Mouse (Mus musculus) midbrain, postnatal 0 days (tissue): ENCODE measurements around the gene Myo7a. TPM values are rescaled to one million over a fixed set of nuclear protein-coding genes. Genes with fewer than 3 reads are reported as not detected.
A peak's percentile ranks its signal among the peaks of the same experiment; 100 is the strongest.

Source experiments
- ATAC-seq: fragments of 200-750 bp; cut with Nextera tagmentation; 2 replicates; pipeline ENCODE4 v1.8.0; 2017; ENCODE audit warnings: moderate number of reproducible peaks, mild to moderate bottlenecking, moderate TSS enrichment, moderate library complexity; ENCODE audit not compliant: low FRiP score
- DNase-seq: peaks from one replicate; pipeline ENCODE4 v3.0.0-alpha.2; 2015; ENCODE audit warnings: low spot score
- H3K27ac ChIP-seq: fragments of 300-500 bp; sonication (generic); 2 replicates; pipeline ENCODE4 v1.5.1; 2014; ENCODE audit warnings: low read depth, mild to moderate bottlenecking, low read length, mixed read lengths
- H3K27me3 ChIP-seq: fragments of 300-500 bp; sonication (generic); 2 replicates; pipeline ENCODE4 v1.6.1; 2014; ENCODE audit warnings: low read length, control low read depth, mixed read lengths; ENCODE audit not compliant: insufficient read depth
- H3K36me3 ChIP-seq: fragments of 300-500 bp; sonication (generic); 2 replicates; pipeline ENCODE4 v1.6.1; 2014; ENCODE audit warnings: low read length, control low read depth, mixed read lengths; ENCODE audit not compliant: insufficient read depth
- H3K4me1 ChIP-seq: fragments of 300-500 bp; sonication (generic); 2 replicates; pipeline ENCODE4 v1.6.1; 2014; ENCODE audit warnings: mild to moderate bottlenecking, control low read depth, antibody characterized with exemption, low read length, mixed read lengths; ENCODE audit not compliant: insufficient read depth
- H3K4me2 ChIP-seq: fragments of 300-500 bp; sonication (generic); 2 replicates; pipeline ENCODE4 v1.6.1; 2014; ENCODE audit warnings: low read depth, mild to moderate bottlenecking, low read length, mixed read lengths; ENCODE audit not compliant: poor library complexity, severe bottlenecking
- H3K4me3 ChIP-seq: fragments of 300-500 bp; sonication (generic); 2 replicates; pipeline ENCODE4 v1.5.1; 2014; ENCODE audit warnings: low read depth, mild to moderate bottlenecking, low read length, moderate library complexity
- H3K9ac ChIP-seq: fragments of 300-500 bp; sonication (generic); replicated peaks from 2 replicates; pipeline ENCODE4 v1.6.1; 2014; ENCODE audit warnings: mild to moderate bottlenecking, low read length, moderate library complexity, mixed read lengths; ENCODE audit not compliant: poor library complexity, severe bottlenecking
- H3K9me3 ChIP-seq: fragments of 300-500 bp; sonication (generic); 2 replicates; pipeline ENCODE4 v1.6.1; 2016; ENCODE audit warnings: low read length, control low read depth
- CTCF ChIP-seq: IDR thresholded peaks from 2 replicates; pipeline ENCODE4 v1.5.1; 2016; ENCODE audit warnings: antibody characterized with exemption, mild to moderate bottlenecking
- WGBS: fragments of 180-500 bp; shearing (Covaris S2); extraction: QIAGEN DNeasy Blood & Tissue Kit; methylation state at CpG from one replicate; pipeline ENCODE4 v1.1.7; 2014; 5-methylcytosine and 5-hydroxymethylcytosine counted together
- polyA plus RNA-seq: library from polyadenylated mRNA; unstranded; fragments of >200 nt; fragmentation: Nextera tagmentation; extraction: Ambion mirVana; gene quantifications from 2 replicates; pipeline ENCODE4 v1.2.1, GENCODE M21; 2015
- total RNA-seq: library from RNA; depleted of rRNA; stranded (reverse); fragments of >200 nt; gene quantifications from 2 replicates; pipeline ENCODE4 v1.2.3, GENCODE M21; 2014

The Myo7a gene
- total and polyA plus RNA-seq, 2 experiments from 2014 or later, result 14.6 to 74.3 TPM

DNA sequence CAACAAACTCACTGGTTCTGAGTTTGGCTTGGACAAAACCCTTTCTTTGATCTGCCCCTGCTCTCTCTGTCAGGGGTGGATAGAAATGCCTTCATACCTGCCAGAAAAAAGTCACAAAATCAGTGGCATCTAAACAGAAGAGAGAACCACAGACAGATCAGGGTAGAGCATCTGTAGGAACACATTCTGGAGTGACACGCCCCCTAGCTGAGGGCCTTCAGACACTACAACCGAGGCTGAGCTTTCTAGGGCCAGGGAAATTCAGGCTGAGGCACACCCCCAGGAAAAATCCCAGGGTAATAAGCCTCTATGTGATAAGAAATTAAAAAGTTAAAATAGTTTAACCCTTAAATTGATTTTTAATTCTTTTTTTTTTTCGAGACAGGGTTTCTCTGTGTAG, 34.0 kb upstream of the Myo7a start:
- peak; percentile 55 for TF ChIP-seq CTCF
- H3K9me3 ChIP-seq, result no peaks in the 10 kb centered on the region
- no peaks in the 10 kb centered on the region for H3K4me1 ChIP-seq
- H3K4me2 ChIP-seq, result no peak overlapping the region
- H3K9ac ChIP-seq, result no peak overlapping the region
- no peak overlapping the region for H3K4me3 ChIP-seq
- H3K27me3 ChIP-seq, result no peaks in the 10 kb centered on the region
- 0 out of 2 replicates have a peak, but pooled peaks cover 5% of the 10 kb centered on the region for H3K36me3 ChIP-seq
- ATAC-seq (no peak), DNase-seq (no peak)
- no peak overlapping the region for H3K27ac ChIP-seq
- 53% methylated on average over 3 of the region's 3 CpGs for WGBS

- Histone ChIP-seq H3K4me3 (no peak overlapping the region), H3K9me3 (no peaks in the 10 kb centered on the region), H3K9ac (no peak overlapping the region), H3K27ac (no peak overlapping the region), H3K27me3 (no peaks in the 10 kb centered on the region), H3K36me3 (0 out of 2 replicates have a peak, but pooled peaks cover 5% of the 10 kb centered on the region), H3K4me1 (no peaks in the 10 kb centered on the region), H3K4me2 (no peak overlapping the region)
- DNase-seq (no peak), ATAC-seq (no peak)
- WGBS, result 65% methylated on average over 8 of the region's 8 CpGs
- no peak for TF ChIP-seq CTCF
Observed at GRCm38 (mm10) chr7:98152400-98152799, 33.1 kb upstream of the Myo7a start.

DNA sequence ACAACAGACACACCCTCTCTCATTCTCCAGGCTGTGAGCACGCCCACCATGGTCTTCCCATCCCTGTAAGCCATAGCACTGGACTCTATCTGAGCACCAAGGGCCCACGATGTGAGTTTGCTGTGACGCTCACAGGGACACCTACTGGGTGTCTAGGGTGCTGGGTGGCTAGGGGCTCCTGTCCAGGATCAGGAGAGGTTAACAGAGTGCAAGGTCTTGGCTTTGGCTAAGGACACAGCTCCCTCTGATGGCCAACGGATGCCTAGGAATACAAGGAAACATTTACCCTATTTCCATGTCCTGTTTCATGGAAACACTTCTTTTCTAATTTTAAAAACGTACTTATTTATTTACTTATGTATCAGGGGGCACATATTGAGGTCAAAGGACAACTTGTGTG, 31.2 kb upstream of the Myo7a start:
- Histone ChIP-seq H3K27me3 (no peaks in the 10 kb centered on the region), H3K9ac (no peak overlapping the region), H3K4me1 (no peaks in the 10 kb centered on the region), H3K36me3 (0 out of 2 replicates have a peak, but pooled peaks cover 3% of the 10 kb centered on the region), H3K9me3 (no peaks in the 10 kb centered on the region), H3K4me3 (no peak overlapping the region), H3K4me2 (no peak overlapping the region), H3K27ac (no peak overlapping the region)
- ATAC-seq, result no peak
- 55% methylated on average over 5 of the region's 5 CpGs for WGBS
- TF ChIP-seq CTCF, result peak; percentile 65
- DNase-seq, result no peak

DNA sequence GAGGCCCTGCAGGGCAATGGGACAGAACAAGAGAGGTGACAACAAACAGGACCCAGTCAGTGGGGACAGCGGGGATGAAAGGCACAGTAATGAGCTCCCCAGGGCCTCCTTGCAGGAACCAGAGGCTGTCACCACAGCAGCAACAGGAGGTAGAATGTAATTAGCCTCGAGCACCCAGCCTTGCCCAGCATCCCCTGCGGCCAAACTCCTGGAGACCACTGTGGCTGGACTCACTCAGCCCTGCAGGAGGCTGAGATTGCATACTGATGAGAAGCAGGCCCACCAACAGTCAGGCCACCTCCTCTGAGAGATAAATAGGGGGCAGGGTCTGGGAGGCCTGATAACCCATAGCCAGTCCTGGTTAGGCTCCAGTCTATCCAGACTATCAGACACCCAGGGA, 30.5 kb upstream of the Myo7a start:
- H3K27ac ChIP-seq, result no peak overlapping the region
- no peak overlapping the region for H3K9ac ChIP-seq
- no peak for TF ChIP-seq CTCF
- H3K9me3 ChIP-seq, result no peaks in the 10 kb centered on the region
- ATAC-seq (no peak), DNase-seq (no peak)
- no peak overlapping the region for H3K4me2 ChIP-seq
- H3K4me3 ChIP-seq, result no peak overlapping the region
- 21% methylated on average over 3 of the region's 3 CpGs for WGBS
- no peaks in the 10 kb centered on the region for H3K27me3 ChIP-seq
- H3K36me3 ChIP-seq, result peaks cover 4% of the 10 kb centered on the region; the same call in 1 of the 2 replicates
- H3K4me1 ChIP-seq, result no peaks in the 10 kb centered on the region

GRCm38 (mm10) chr7:98148721-98149407, 29.5 kb upstream of the Myo7a start:
- ATAC-seq, result no peak

GRCm38 (mm10) chr7:98147766-98148165, 28.4 kb upstream of the Myo7a start:
- no peak overlapping the region for H3K4me2 ChIP-seq
- no peak overlapping the region for H3K27ac ChIP-seq
- H3K9me3 ChIP-seq, result no peaks in the 10 kb centered on the region
- no peaks in the 10 kb centered on the region for H3K27me3 ChIP-seq
- ATAC-seq, result no peak
- TF ChIP-seq CTCF, result no peak
- H3K9ac ChIP-seq, result no peak overlapping the region
- no peak overlapping the region for H3K4me3 ChIP-seq
- H3K4me1 ChIP-seq, result no peaks in the 10 kb centered on the region
- WGBS, result 47% methylated on average over 8 of the region's 8 CpGs
- DNase-seq, result no peak
- peaks cover 6% of the 10 kb centered on the region; the same call in 1 of the 2 replicates for H3K36me3 ChIP-seq

More at GRCm38 (mm10) chr7:98148721-98149407, 29.5 kb upstream of the Myo7a start:
- 73% methylated on average over 10 of the region's 10 CpGs for WGBS
- Histone ChIP-seq H3K27me3 (no peaks in the 10 kb centered on the region), H3K9ac (no peak overlapping the region), H3K4me1 (no peaks in the 10 kb centered on the region), H3K9me3 (no peaks in the 10 kb centered on the region), H3K27ac (no peak overlapping the region), H3K4me2 (no peak overlapping the region), H3K4me3 (no peak overlapping the region), H3K36me3 (peaks cover 9% of the 10 kb centered on the region; the same call in 1 of the 2 replicates)
- no peak for TF ChIP-seq CTCF
- no peak for DNase-seq
